Mouse (Mus musculus) liver, adult 2 months (tissue): ENCODE measurements around the gene Slc22a15. TPM values are rescaled to one million over a fixed set of nuclear protein-coding genes. Genes with fewer than 3 reads are reported as not detected.
A peak's percentile ranks its signal among the peaks of the same experiment; 100 is the strongest.

Experiments
- DNase-seq: peaks from one replicate; pipeline ENCODE4 v3.0.0-alpha.2; 2011; ENCODE audit warnings: low read depth, low spot score; ENCODE audit errors: extremely low read depth
- H3K27ac ChIP-seq: fragments of 200-500 bp; replicated peaks from 2 replicates; pipeline ENCODE4 v1.5.1; 2012; ENCODE audit warnings: low read depth, mild to moderate bottlenecking, control low read depth, inconsistent platforms, low read length; ENCODE audit not compliant: insufficient read depth
- H3K27me3 ChIP-seq: fragments of 200-500 bp; 2 replicates; pipeline ENCODE4 v1.6.1; 2012; ENCODE audit warnings: mild to moderate bottlenecking, moderate library complexity, low read length, inconsistent platforms; ENCODE audit not compliant: control insufficient read depth, insufficient read depth
- H3K36me3 ChIP-seq: fragments of 200-500 bp; 2 replicates; pipeline ENCODE4 v1.6.1; 2012; ENCODE audit warnings: low read length, inconsistent platforms; ENCODE audit not compliant: control insufficient read depth, insufficient read depth
- H3K4me1 ChIP-seq: fragments of 200-500 bp; 2 replicates; pipeline ENCODE4 v1.6.1; 2011; ENCODE audit warnings: low read length; ENCODE audit not compliant: control insufficient read depth, insufficient read depth
- H3K4me3 ChIP-seq: fragments of 200-500 bp; 2 replicates; pipeline ENCODE4 v1.5.1; 2011; ENCODE audit warnings: low read depth, mild to moderate bottlenecking, control low read depth, low read length, moderate library complexity; ENCODE audit not compliant: insufficient read depth
- H3K79me2 ChIP-seq: fragments of 200-500 bp; 2 replicates; pipeline ENCODE4 v1.6.1; 2012; ENCODE audit warnings: inconsistent platforms, mild to moderate bottlenecking, low read length, moderate library complexity; ENCODE audit not compliant: control insufficient read depth, insufficient read depth
- H3K9ac ChIP-seq: fragments of 200-500 bp; 2 replicates; pipeline ENCODE4 v1.6.1; 2012; ENCODE audit warnings: low read depth, mild to moderate bottlenecking, control low read depth, inconsistent platforms, low read length
- CTCF ChIP-seq: fragments of 200-500 bp; IDR thresholded peaks from 2 replicates; pipeline ENCODE4 v1.5.1; 2011; ENCODE audit warnings: low read depth, low read length, control low read depth
- POLR2A ChIP-seq: fragments of 200-500 bp; IDR thresholded peaks from 2 replicates; pipeline ENCODE4 v1.6.1; 2011; ENCODE audit warnings: low read length, control low read depth; ENCODE audit not compliant: insufficient read depth; ENCODE audit errors: extremely low read depth
- WGBS: fragments of 180-500 bp; shearing (Covaris S2); methylation state at CpG from one replicate; pipeline ENCODE4 v1.1.7; 2018; 5-methylcytosine and 5-hydroxymethylcytosine counted together
- polyA plus RNA-seq: library from polyadenylated mRNA; depleted of rRNA; stranded (reverse); fragments of >200 nt; gene quantifications from 2 replicates; pipeline ENCODE4 v1.2.3, GENCODE M21; 2012
- total RNA-seq: library from RNA; depleted of rRNA; stranded (reverse); fragments of >200 nt; gene quantifications from 2 replicates; pipeline ENCODE4 v1.2.3, GENCODE M21; 2014

The Slc22a15 gene
- total and polyA plus RNA-seq, 2 experiments, result 3.5 to 5.8 TPM

GRCm38 (mm10) chr3:101915048-101915801, 9.0 kb downstream of the Slc22a15 start:
- Histone ChIP-seq H3K27me3 (no peaks in the 10 kb centered on the region), H3K9ac (no peak overlapping the region), H3K4me3 (no peak overlapping the region), H3K27ac (peak overlapping the region; percentile 68), H3K79me2 (no peaks in the 10 kb centered on the region), H3K36me3 (peaks cover 2% of the 10 kb centered on the region; the same call in 1 of the 2 replicates), H3K4me1 (peaks cover 9% of the 10 kb centered on the region)
- TF ChIP-seq POLR2A (no peak; the same call in 1 of the 2 replicates), CTCF (no peak)
- peak; percentile 96 for DNase-seq
- WGBS, result 20% methylated on average over 14 of the region's 14 CpGs

DNA sequence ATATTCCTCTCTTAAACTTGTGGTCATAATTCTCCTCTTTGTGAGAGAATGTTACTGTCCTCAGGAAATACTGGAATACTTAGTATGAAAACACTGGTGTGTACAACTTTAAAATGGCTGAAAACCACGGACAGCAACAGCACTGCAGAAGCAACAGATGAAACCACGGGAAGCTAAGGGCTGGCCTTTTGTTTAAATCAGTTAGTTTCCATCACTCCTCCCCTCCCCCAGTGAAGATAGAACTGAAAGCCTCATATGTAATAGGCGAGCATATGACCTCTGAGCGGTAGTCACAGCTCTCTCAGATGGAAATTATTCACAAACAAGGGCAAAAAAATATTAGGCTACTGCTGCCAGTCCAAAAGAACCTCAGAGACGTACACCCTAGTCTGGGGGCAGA, 10.0 kb downstream of the Slc22a15 start:
- Histone ChIP-seq H3K27me3 (no peaks in the 10 kb centered on the region), H3K4me3 (no peak overlapping the region), H3K36me3 (peaks cover 2% of the 10 kb centered on the region; the same call in 1 of the 2 replicates), H3K9ac (no peak overlapping the region), H3K79me2 (no peaks in the 10 kb centered on the region), H3K27ac (no peak overlapping the region), H3K4me1 (peaks cover 9% of the 10 kb centered on the region)
- TF ChIP-seq CTCF (no peak), POLR2A (no peak)
- 83% methylated on average over 5 of the region's 5 CpGs for WGBS
- no peak for DNase-seq

- Histone ChIP-seq H3K79me2 (no peaks in the 10 kb centered on the region), H3K27ac (no peak overlapping the region), H3K9ac (no peak overlapping the region), H3K36me3 (peaks cover 2% of the 10 kb centered on the region; the same call in 1 of the 2 replicates), H3K27me3 (no peaks in the 10 kb centered on the region), H3K4me3 (no peak overlapping the region), H3K4me1 (peaks cover 6% of the 10 kb centered on the region)
- no peak for DNase-seq
- TF ChIP-seq POLR2A, result no peak
- no peak for TF ChIP-seq CTCF
- WGBS, result 93% methylated on average over 6 of the region's 6 CpGs
Observed at GRCm38 (mm10) chr3:101912041-101912440, 12.2 kb downstream of the Slc22a15 start.

- Histone ChIP-seq H3K4me3 (no peak overlapping the region), H3K79me2 (no peaks in the 10 kb centered on the region), H3K36me3 (no peaks in the 10 kb centered on the region), H3K27me3 (no peaks in the 10 kb centered on the region), H3K27ac (no peak overlapping the region), H3K9ac (no peak overlapping the region), H3K4me1 (no peaks in the 10 kb centered on the region)
- TF ChIP-seq CTCF (no peak), POLR2A (no peak)
- no peak for DNase-seq
- WGBS, result 74% methylated on average over 2 of the region's 2 CpGs
Observed at GRCm38 (mm10) chr3:101907049-101907448, 17.2 kb downstream of the Slc22a15 start.

- Histone ChIP-seq H3K4me1 (no peaks in the 10 kb centered on the region), H3K4me3 (no peak overlapping the region), H3K27me3 (no peaks in the 10 kb centered on the region), H3K36me3 (no peaks in the 10 kb centered on the region), H3K9ac (no peak overlapping the region), H3K79me2 (no peaks in the 10 kb centered on the region), H3K27ac (no peak overlapping the region)
- no peak for DNase-seq
- TF ChIP-seq CTCF (no peak), POLR2A (no peak)
- WGBS, result 92% methylated on average over 7 of the region's 7 CpGs
Observed at GRCm38 (mm10) chr3:101904776-101905175, 19.5 kb downstream of the Slc22a15 start.

GRCm38 (mm10) chr3:101903091-101903490, 21.2 kb downstream of the Slc22a15 start:
- TF ChIP-seq CTCF (no peak), POLR2A (no peak)
- DNase-seq, result no peak
- Histone ChIP-seq H3K27me3 (no peaks in the 10 kb centered on the region), H3K27ac (no peak overlapping the region), H3K4me3 (no peak overlapping the region), H3K36me3 (no peaks in the 10 kb centered on the region), H3K9ac (no peak overlapping the region), H3K4me1 (no peaks in the 10 kb centered on the region), H3K79me2 (no peaks in the 10 kb centered on the region)
- WGBS, result 80% methylated on average over 5 of the region's 5 CpGs
